Mouse (Mus musculus): ENCODE measurements at regions not wholly inside any gene's neighbourhood (a gene's known extent, or its start where the extent isn't known, plus 50 kb on each side); places are given as distances from the start of the nearest gene placed in this dataset.

DNA sequence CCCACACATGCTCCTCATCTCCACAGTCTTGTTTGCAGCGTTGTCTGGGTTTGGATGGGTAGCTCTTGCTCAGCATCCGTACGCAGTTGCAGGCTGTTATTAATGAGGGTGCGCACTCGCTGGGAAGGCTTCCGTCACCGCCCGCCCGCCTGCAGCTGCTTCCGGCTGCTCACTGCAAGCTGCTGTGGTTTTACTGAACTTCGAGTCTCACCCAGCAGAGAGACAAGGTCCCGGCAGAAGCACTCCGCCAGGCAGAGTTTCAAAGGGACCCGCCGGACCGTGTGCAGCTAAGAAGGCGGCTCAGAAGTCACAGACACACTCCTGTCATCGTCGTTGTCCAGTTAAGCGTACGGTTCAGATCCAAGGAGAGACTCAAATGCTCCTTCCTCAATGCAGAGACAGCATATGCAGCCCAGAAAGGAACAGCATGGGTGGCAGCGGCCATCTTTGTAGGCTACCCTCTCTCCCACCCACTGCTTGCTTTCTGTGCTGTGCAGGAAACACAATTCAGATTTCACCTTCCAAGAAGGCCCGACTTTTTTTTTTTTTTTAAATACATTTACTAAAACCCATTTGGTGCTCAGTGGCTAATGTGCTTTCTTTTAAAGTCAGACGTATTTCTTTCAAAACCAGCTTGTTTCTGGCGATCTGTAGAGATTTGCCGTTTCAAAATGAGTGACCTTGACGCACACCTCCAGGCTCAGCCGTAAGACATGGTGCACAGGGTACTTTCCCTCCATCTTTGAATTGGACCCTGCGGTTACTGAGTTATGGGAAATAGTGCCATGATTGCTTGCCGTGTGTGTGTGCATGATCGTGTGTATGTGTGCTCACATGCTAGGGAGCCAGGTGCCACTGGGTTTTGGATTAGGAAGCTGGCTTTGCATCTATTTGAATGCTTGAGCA is 169.2 kb upstream of the Map3k1 start:
- no peak for TF ChIP-seq CTCF (IDR thresholded peaks at IDR 0.05; ENCODE audit: control insufficient read depth, insufficient read depth, insufficient read length)
- no peak for TF ChIP-seq MAX (IDR thresholded peaks at IDR 0.05)
- no peak for TF ChIP-seq CEBPB (IDR thresholded peaks at IDR 0.05; ENCODE audit: low read depth)
